Mouse (Mus musculus) layer of hippocampus, adult 2 months (tissue): ENCODE data around the gene Tuba1a. TPM values are rescaled to one million over a fixed set of nuclear protein-coding genes. Genes with fewer than 3 reads are reported as not detected.
"Not testable (repeated sequence)": the region's sequence is repeated elsewhere in the genome, so short reads cannot be mapped to it uniquely, and the experiment has no call there.

ENCODE experiments used
- DNase-seq, 2 experiments: peaks; one replicate each; pipeline ENCODE4 v3.0.0; 2022; ENCODE audit warnings: low spot score in 2 of 2
- H3K27ac ChIP-seq: fragments of 200-600 bp; 2 replicates; pipeline ENCODE4 v1.8.1; 2022
- H3K4me3 ChIP-seq: fragments of 200-600 bp; 2 replicates; pipeline ENCODE4 v1.8.1; 2022; ENCODE audit warnings: mild to moderate bottlenecking
- CTCF ChIP-seq: fragments of 200-600 bp; conservative IDR thresholded peaks from 2 replicates; pipeline ENCODE4 v1.8.1; 2022; ENCODE audit warnings: antibody characterized with exemption, mild to moderate bottlenecking, moderate library complexity
- total RNA-seq, 2 experiments: library from RNA; stranded (reverse); gene quantifications; 2 replicates each; pipeline ENCODE4 v1.2.3; 2021

Tuba1a gene
- total RNA-seq, 2 experiments from 2014 or later, result 768 to 781 TPM

DNA sequence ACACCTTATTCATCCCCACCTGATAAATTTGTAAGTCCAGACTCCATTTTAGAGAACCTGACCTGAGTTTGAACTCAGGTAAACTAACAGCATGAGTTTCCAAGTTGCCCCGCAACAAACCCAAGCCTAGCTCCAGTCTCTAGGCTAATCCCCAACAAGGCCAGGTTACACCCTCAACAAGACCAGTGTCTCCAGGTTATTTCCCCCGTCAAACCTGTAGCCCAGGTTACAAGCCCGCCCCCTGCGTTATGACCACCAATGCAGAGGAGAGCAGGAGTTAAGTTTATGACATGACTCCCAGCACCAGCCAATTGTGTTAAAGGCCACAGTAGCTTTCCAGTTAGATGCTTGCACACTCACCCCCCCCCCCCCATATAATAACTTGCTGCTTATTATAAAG lies 10.4 kb downstream of the Tuba1a start:
- no peak for TF ChIP-seq CTCF
- no peak overlapping the region for H3K4me3 ChIP-seq
- no peak overlapping the region for H3K27ac ChIP-seq

DNA sequence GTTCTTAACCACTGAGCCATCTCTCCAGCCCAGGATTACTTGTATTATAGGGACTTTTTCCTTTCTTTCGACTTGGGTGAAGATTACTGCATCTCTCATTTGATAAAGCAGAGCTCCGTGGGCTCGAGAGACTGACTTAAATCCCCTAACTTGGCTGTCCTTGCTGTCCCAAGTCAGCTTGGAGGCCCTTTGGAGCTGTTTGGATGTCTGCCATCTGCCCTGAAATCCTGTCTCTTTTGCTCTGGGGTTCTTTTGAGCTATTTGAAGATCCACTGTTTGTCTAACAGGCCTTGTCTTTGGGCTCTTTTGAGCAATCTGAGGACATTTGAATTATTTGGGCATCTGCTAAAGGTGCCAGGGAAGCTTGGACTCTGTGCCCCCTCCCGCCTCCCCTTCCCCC lies 11.4 kb downstream of the Tuba1a start:
- no peak for TF ChIP-seq CTCF
- no peak overlapping the region for H3K4me3 ChIP-seq
- H3K27ac ChIP-seq, result no peak overlapping the region
- no peak for DNase-seq

More for the DNA sequence above, 10.4 kb downstream of the Tuba1a start:
- DNase-seq, result no peak

DNA sequence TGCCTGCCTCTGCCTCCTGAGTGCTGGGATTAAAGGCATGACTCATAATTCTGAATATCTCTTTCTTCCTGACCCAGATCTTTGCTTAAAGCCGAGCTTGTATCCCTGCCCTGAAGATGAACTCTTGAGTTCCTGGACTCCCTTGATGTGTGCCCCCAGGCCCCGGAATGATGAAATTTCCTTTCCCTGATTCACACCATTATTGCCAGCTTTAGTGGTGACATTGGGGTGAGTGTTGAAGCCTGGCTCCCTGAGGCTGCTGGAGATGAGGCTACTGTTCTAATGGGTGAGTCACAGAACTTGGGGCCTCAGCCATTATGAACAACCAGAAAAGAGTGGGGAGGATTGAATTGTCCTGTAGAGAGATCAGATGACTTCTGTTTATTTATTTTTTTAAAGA lies 12.0 kb downstream of the Tuba1a start:
- H3K4me3 ChIP-seq, result no peak overlapping the region
- no peak for DNase-seq
- no peak overlapping the region for H3K27ac ChIP-seq
- no peak for TF ChIP-seq CTCF

DNA sequence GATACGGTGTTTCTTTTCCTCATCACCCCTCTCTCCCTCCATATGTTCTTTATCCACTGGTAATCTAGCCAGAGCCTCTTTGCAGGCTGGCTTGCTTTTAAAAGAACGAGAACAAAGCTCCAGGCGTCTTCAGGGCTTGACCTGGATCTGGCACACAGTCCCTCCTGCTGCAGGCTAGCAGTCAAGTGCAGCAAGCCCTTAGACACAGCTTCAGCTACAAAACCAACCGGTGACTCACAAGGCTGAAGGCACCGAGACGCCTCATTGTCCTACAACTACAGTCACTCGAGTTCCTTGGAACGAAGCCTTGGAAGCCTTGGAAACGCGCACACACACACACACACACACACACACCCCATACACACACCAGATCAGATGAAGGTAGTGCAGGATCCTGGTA lies 12.7 kb downstream of the Tuba1a start:
- no peak for DNase-seq
- no peak overlapping the region for H3K4me3 ChIP-seq
- H3K27ac ChIP-seq, result no peak overlapping the region
- no peak for TF ChIP-seq CTCF

DNA sequence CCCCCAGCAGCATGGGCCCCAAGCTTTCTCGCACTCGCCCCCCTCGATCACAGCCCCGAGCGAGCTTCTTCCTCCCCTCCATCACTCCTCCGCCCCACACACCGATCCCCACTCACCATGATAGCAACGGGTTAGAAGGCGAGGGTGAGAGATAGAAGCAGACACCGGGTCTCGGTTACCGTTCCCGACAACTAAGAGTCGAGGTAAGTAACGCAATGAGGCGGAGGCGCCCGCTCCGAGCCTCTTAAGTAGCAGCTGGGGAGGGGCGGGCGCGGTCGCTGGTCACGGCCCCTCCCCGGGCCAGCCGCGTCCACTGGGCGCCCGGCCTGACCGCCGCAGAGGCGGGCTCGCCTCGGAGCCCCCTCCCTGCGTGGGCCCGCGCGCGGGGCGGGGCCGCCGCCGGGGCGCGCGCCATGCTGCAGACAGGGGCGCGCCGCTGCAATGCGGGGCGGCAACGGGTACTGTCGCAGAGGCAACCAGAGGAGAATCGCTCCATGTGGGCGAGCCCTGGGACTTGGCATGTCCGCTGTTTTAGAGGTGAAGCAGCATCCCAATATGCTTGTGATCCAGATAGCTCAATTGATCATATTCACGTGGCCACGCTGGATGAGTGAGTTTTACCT lies 19.2 kb downstream of the Tuba1a start, which contains the start of gene Tuba1b:
TSS of gene Tuba1b (minus strand) at position 349 of the 623 bp plus-strand sequence.
- peak within 1 kb of the TSS; percentile 73 for H3K4me3 ChIP-seq
- peak within 1 kb of the TSS; percentile 99 for H3K27ac ChIP-seq
- TF ChIP-seq CTCF, result peak; percentile 35
- DNase-seq, result peak; percentile 87 to 90

DNA sequence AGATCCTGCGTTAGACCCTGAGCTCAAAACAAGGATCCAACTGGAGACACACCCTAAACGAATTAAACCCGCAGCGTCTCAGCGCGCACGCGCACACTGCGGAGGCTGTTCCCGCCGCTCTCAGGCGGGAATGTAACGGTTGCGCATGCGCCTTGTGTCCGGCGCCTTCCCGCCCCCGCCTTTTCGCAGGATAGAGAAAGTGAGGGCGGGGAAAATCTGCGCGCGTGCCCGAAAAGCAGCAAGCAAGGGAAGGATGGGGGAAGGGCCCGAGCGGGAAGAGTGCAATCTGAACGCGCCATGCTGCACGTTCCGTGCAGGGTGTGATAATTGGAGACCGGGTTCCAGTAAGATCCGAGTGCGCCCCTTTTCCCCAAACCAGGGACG lies 19.7 kb downstream of the Tuba1a start:
- DNase-seq, result peak; percentile 95 to 96
- TF ChIP-seq CTCF, result no peak
- H3K4me3 ChIP-seq, result peak overlapping the region; percentile 73
- peak overlapping the region; percentile 99 for H3K27ac ChIP-seq

DNA sequence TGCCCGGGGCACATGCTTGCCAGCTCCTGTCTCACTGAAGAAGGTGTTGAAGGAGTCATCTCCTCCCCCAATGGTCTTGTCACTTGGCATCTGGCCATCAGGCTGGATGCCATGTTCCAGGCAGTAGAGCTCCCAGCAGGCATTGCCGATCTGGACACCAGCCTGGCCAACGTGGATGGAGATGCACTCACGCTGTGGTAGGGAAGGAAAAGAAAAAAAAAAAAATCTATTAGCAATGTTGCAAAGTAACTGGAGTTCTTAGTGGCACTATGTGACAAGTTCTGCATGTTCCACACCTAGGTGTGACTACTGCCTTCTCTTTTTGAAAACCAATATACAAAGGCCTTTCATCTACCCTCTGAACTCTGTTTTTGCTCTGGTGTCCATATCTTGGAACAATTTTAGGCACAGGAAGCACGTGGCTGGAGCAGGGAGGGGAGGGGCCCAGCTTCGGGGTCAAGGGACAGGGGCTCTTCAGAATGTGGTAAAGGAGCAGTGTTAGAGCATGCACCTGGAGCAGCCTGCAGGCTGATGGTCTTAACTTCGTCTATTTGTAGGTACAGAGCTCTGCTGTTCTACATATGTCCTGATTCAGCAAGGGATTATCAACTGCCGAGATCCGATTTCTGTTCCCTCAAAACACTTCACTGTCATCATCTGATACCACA lies 20.4 kb downstream of the Tuba1a start:
- Histone ChIP-seq H3K27ac (peak overlapping the region; percentile 99), H3K4me3 (peak overlapping the region; percentile 73)
- not testable (repeated sequence) for DNase-seq

DNA sequence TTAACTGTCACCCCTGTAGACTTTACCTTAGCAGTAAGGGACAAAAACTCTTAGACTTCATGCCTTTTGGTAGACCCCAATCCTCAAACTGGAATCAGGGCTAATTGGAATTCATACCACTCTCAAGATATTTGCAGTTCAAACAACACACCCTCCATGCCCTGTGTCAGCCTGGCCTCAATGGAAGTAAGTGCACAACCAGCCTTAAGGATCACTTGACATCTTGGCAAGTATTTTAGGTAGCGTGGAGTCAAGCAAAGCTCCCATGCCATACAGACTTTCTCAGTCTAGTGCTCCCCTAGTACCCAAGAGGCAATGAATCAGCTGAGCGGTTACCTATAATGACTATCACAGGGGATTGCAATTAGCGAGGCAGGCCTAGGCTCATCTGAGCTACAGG lies 22.5 kb downstream of the Tuba1a start:
- TF ChIP-seq CTCF, result no peak
- Histone ChIP-seq H3K27ac (no peak overlapping the region), H3K4me3 (no peak overlapping the region)
- no peak for DNase-seq

DNA sequence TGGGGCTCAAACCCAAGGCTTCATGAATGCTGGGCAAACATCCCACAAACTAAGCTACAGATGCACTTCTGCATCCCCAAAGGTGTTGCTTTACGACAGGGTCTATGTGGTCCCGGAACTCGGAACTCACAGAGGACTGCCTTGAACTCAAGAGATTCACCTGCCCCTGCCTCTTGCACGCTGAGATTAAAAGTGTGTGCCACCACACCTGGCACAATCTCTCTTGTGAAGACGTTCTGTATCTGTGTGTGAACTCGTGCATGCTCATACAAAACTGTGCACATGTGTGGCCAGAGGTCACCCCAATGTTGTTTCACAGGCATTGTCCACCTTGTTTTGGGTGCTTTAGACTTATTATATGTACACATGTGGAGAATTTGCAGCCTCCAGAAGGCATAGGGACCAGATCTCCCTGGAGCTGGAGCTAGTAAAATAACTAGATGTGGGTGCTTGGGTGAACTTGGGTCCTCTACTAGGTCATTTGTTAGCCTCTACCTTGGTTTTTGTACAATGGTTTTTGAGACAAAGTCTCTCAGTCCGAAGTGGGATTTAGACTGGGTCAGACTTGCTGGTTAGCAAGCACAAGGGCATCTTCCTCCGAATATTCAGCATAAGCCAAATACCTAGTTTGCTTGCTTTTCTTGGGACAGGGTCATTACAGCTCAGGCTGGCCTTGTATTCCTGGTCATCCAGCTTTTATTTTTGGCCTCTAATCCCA lies 23.3 kb downstream of the Tuba1a start:
- TF ChIP-seq CTCF, result no peak
- Histone ChIP-seq H3K27ac (no peak overlapping the region), H3K4me3 (no peak overlapping the region)
- DNase-seq, result no peak

DNA sequence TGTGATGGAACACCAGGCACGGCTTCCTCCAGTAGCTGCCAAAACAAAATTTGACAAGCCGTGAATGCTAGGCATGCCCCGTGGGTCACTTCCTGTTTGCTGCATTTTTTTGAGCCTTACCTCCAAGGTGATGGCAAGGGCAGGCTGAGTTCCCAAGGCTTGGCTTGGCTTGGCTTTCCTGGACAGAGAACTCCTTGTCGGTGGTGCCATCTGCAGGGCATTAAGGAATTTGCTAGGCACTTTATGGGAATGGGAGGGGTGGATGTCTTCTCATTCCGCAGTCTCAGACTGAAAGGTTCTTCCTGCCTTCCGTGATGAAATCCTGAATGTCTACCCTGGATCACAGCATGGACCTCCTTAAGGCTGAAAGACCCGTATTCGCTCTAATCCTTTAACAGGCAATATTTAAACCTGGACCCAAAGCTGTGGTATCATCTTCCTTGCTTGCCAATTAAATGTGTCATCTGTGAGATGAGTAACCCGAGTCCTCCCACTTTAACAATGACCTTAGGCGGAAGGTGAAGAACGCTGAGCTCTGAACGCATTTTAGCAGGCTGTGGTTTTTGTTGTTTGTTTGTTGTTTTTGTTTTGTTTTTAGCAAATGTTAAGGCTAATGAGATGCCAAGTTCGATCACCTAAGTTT lies 24.8 kb downstream of the Tuba1a start:
- TF ChIP-seq CTCF, result peak; percentile 84
- DNase-seq, result peak; percentile 69 to 74
- peak overlapping the region; percentile 61; the same call in 1 of the 2 replicates for H3K27ac ChIP-seq
- H3K4me3 ChIP-seq, result no peak overlapping the region

DNA sequence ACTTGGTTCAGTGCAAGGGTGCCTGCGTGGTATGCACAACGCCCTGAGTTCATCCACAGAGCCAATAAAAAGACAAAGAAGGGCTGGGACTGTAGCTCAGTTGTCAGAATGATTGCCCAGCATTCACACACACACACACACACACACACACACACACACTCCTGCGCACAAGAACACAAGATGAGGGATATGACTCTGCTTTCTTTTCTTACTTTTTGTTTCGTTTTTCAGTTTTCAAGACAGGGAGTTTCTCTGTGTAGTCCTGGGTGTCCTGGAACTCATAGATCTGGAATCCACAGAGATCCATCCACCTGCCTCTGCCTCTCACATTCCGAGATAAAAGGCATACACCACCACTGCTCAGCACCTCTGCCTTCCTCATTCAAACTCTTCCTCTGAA lies 25.9 kb downstream of the Tuba1a start:
- no peak for TF ChIP-seq CTCF
- DNase-seq, result no peak
- Histone ChIP-seq H3K4me3 (no peak overlapping the region), H3K27ac (no peak overlapping the region)

DNA sequence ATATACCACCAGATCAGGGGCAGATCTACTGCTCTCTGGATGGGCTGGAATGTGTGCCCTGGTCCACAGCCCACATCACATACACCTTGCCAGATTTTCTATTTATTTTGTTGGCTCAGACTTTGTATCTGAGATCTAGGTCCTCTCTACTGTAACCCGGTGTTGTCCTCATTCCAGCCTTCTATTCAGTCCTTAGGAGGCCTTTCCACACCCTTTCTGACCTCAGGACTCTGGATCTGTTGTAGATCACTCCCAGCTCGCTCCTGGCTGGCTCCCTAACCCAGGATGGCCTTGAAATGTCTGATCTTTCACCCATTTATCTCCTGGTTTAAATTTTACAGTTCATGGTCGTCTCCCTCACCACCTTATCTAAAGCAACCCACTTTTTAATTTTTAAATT lies 28.8 kb downstream of the Tuba1a start:
- TF ChIP-seq CTCF, result no peak
- Histone ChIP-seq H3K4me3 (no peak overlapping the region), H3K27ac (no peak overlapping the region)
- no peak for DNase-seq

DNA sequence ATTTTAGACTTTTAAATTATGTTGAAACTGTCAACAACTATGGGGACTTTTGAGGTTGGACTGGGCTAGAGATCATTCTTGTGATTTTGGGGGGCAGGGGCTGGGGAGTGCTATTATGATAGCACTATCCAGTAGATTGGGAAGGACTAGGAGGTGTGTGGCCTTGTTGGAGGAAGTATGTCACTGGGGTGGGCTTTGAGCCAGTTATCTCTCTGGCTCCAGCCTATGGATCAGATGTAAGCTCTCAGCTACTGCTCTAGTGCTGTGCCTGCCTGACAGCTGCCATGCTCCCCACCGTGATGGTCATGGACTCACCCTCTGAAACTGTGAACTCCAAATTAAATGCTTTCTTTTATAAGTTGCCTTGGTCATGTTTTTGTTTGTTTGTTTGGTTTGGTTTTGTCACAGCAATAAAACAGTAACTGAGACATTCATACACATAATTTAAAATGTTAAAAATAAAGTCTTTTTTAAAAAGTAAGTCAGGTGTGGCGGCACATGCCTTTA lies 30.4 kb downstream of the Tuba1a start:
- no peak overlapping the region for H3K27ac ChIP-seq
- DNase-seq, result no peak
- no peak overlapping the region for H3K4me3 ChIP-seq
- no peak for TF ChIP-seq CTCF
